Mouse (Mus musculus) embryonic facial prominence, embryonic 14.5 days (tissue): ENCODE data around the gene Etfb. TPM values are rescaled to one million over a fixed set of nuclear protein-coding genes. Genes with fewer than 3 reads are reported as not detected.

Experiments used
- ATAC-seq: fragments of 200-750 bp; cut with Nextera tagmentation; 2 replicates; pipeline ENCODE4 v1.8.0; 2017; ENCODE audit warnings: low read depth, moderate number of reproducible peaks, moderate TSS enrichment
- DNase-seq: peaks from one replicate; pipeline ENCODE4 v3.0.0-alpha.2; 2015; ENCODE audit warnings: low spot score
- H3K27ac ChIP-seq: fragments of 300-500 bp; sonication (generic); replicated peaks from 2 replicates; pipeline ENCODE4 v1.5.1; 2014; ENCODE audit warnings: low read depth, mild to moderate bottlenecking, low read length, moderate library complexity
- H3K27me3 ChIP-seq: fragments of 300-500 bp; sonication (generic); replicated peaks from 2 replicates; pipeline ENCODE4 v1.6.1; 2014; ENCODE audit warnings: low read length; ENCODE audit not compliant: control insufficient read depth, insufficient read depth
- H3K36me3 ChIP-seq: fragments of 300-500 bp; sonication (generic); 2 replicates; pipeline ENCODE4 v1.6.1; 2014; ENCODE audit warnings: low read length, mixed read lengths; ENCODE audit not compliant: control insufficient read depth, insufficient read depth
- H3K4me1 ChIP-seq: fragments of 300-500 bp; sonication (generic); 2 replicates; pipeline ENCODE4 v1.6.1; 2014; ENCODE audit warnings: antibody characterized with exemption, low read length; ENCODE audit not compliant: control insufficient read depth, insufficient read depth
- H3K4me2 ChIP-seq: fragments of 300-500 bp; sonication (generic); 2 replicates; pipeline ENCODE4 v1.6.1; 2014; ENCODE audit warnings: low read depth, mild to moderate bottlenecking, low read length, moderate library complexity, mixed read lengths
- H3K4me3 ChIP-seq: fragments of 300-500 bp; sonication (generic); 2 replicates; pipeline ENCODE4 v1.5.1; 2014; ENCODE audit warnings: low read depth, mild to moderate bottlenecking, low read length
- H3K9ac ChIP-seq: fragments of 300-500 bp; sonication (generic); 2 replicates; pipeline ENCODE4 v1.6.1; 2014; ENCODE audit warnings: low read depth, mild to moderate bottlenecking, low read length, moderate library complexity, mixed read lengths
- H3K9me3 ChIP-seq: fragments of 300-500 bp; sonication (generic); 2 replicates; pipeline ENCODE4 v1.6.1; 2016; ENCODE audit warnings: low read length; ENCODE audit not compliant: control insufficient read depth
- WGBS: fragments of 180-500 bp; shearing (Covaris S2); extraction: QIAGEN DNeasy Blood & Tissue Kit; methylation state at CpG from one replicate; pipeline ENCODE4 v1.1.7; 2014; 5-methylcytosine and 5-hydroxymethylcytosine counted together
- polyA plus RNA-seq: library from polyadenylated mRNA; unstranded; fragments of >200 nt; fragmentation: Nextera tagmentation; extraction: Ambion mirVana; gene quantifications from 2 replicates; pipeline ENCODE4 v1.2.1, GENCODE M21; 2014

Etfb gene
- polyA plus RNA-seq, 1 experiment from 2014 or later, result 298 TPM

DNA sequence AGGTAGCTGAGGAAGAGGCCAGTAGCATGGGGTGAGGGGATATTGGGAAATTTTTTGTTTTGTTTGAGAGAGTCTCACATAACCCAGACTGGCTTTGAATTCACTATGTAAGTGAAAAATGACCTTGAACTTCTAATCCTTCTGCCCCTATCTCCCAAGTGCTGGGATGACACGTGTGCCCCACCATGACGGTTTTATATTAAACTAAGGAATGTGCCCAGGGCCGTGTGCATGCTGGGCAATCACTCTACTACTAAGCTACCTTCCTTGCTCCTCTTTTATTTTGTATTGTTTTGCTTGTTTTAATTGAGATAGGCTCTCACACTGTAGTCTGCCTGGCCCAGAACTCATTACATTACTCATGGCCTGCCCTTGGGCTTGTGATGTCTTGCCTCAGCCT lies 2.8 kb upstream of the Etfb start:
- Histone ChIP-seq H3K4me1 (peaks cover 12% of the 10 kb centered on the region), H3K9ac (no peak overlapping the region), H3K36me3 (no peaks in the 10 kb centered on the region), H3K27me3 (no peaks in the 10 kb centered on the region), H3K4me2 (no peak overlapping the region), H3K4me3 (no peak overlapping the region), H3K27ac (no peak overlapping the region), H3K9me3 (no peaks in the 10 kb centered on the region)
- ATAC-seq (no peak), DNase-seq (no peak)
- WGBS, result 84% methylated on average over 3 of the region's 3 CpGs

DNA sequence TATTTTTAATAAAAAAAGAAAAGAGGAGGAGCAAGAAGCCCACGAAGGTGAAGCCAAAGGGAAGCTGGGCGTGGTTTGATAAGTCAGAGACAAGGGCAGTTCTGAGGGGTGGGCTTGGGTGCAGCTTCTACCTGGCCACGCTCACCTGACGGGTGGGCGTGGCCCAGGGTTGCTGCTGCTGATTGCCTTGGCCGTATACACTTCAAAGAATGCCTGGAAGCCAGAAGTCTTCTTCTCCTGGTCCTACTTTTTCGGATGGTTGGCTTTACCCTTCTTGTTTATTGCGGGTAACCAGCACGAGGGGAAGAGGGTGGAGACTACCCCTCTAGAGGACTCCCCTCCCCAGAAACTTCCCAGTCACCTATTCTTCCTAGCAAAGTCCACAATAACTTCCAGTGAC lies 1.2 kb upstream of the Etfb start:
- Histone ChIP-seq H3K9me3 (no peaks in the 10 kb centered on the region), H3K36me3 (no peaks in the 10 kb centered on the region), H3K27me3 (no peaks in the 10 kb centered on the region), H3K9ac (peak overlapping the region; percentile 65), H3K4me3 (peak overlapping the region; percentile 56), H3K27ac (peak overlapping the region; percentile 96), H3K4me2 (peak overlapping the region; percentile 76), H3K4me1 (peaks cover 12% of the 10 kb centered on the region)
- DNase-seq (peak; percentile 13), ATAC-seq (no peak)
- WGBS, result 16% methylated on average over 9 of the region's 9 CpGs

DNA sequence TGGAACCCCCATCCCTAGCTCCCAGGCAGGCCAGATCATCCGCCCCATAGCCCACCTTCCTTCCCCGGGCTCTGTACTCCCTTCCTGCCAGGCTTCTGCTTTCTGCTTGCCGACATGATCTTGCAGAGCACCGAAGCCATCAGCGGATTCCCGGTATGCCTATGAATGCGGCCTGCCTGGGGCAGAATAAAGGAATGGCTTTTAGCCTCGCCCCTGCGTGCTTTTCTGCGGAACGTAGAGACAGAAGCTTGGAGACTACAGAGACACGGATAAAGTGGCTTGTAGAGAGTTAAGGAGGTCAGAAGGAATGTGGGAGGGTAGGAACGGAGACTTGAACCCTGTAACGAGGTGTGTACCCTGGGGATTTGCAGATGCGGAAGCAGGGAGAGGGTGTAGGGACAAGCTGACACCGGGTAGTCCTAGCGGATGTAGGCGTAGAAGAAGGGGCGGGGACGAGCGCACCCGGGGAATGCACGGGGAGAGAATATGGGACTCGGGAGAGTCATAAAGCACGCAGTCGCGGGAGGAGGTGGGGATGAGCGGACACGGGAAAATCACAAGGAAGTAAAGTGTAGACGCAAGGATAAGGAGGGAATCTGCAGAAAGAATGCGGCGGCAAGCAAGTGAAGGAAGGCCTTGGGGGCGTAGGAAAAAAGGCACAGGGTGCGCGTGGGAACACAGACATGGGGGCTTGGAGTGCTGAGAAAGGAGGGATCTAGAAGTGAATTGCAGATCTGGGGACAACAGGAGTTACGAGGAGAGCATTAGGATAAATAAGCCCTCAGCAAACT lies 562 bp upstream of the Etfb start:
- peaks cover 12% of the 10 kb centered on the region for H3K4me1 ChIP-seq
- no peaks in the 10 kb centered on the region for H3K27me3 ChIP-seq
- DNase-seq (peak; percentile 87), ATAC-seq (peak; percentile 92)
- H3K9ac ChIP-seq, result peak overlapping the region; percentile 65
- peak overlapping the region; percentile 76 for H3K4me2 ChIP-seq
- peak overlapping the region; percentile 96 for H3K27ac ChIP-seq
- H3K4me3 ChIP-seq, result peak overlapping the region; percentile 56
- no peaks in the 10 kb centered on the region for H3K36me3 ChIP-seq
- no peaks in the 10 kb centered on the region for H3K9me3 ChIP-seq
- under 1% methylated on average over 36 of the region's 36 CpGs for WGBS

- no peak for ATAC-seq
- peaks cover 10% of the 10 kb centered on the region for H3K4me1 ChIP-seq
- H3K9me3 ChIP-seq, result no peaks in the 10 kb centered on the region
- H3K9ac ChIP-seq, result no peak overlapping the region
- H3K36me3 ChIP-seq, result peaks cover 7% of the 10 kb centered on the region
- no peak overlapping the region for H3K4me3 ChIP-seq
- no peak for DNase-seq
- no peaks in the 10 kb centered on the region for H3K27me3 ChIP-seq
- no peak overlapping the region for H3K4me2 ChIP-seq
- 89% methylated on average over 4 of the region's 4 CpGs for WGBS
- H3K27ac ChIP-seq, result no peak overlapping the region
Measured at GRCm38 (mm10) chr7:43447801-43448200, 3.9 kb downstream of the Etfb start.

GRCm38 (mm10) chr7:43448246-43448645 lies 4.4 kb downstream of the Etfb start:
- H3K9ac ChIP-seq, result no peak overlapping the region
- peaks cover 9% of the 10 kb centered on the region for H3K4me1 ChIP-seq

GRCm38 (mm10) chr7:43449811-43450210 lies 5.9 kb downstream of the Etfb start:
- H3K4me3 ChIP-seq, result no peak overlapping the region
- ATAC-seq (no peak), DNase-seq (no peak)
- no peak overlapping the region for H3K4me2 ChIP-seq
- H3K9ac ChIP-seq, result no peak overlapping the region
- peaks cover 27% of the 10 kb centered on the region for H3K36me3 ChIP-seq
- H3K27ac ChIP-seq, result no peak overlapping the region
- no peaks in the 10 kb centered on the region for H3K9me3 ChIP-seq
- WGBS, result 92% methylated on average over 2 of the region's 2 CpGs
- peaks cover 2% of the 10 kb centered on the region for H3K4me1 ChIP-seq
- no peaks in the 10 kb centered on the region for H3K27me3 ChIP-seq

More at GRCm38 (mm10) chr7:43448246-43448645, 4.4 kb downstream of the Etfb start:
- 88% methylated on average over 2 of the region's 3 CpGs for WGBS
- ATAC-seq, result no peak
- Histone ChIP-seq H3K27me3 (no peaks in the 10 kb centered on the region), H3K36me3 (peaks cover 11% of the 10 kb centered on the region), H3K9me3 (no peaks in the 10 kb centered on the region), H3K4me2 (no peak overlapping the region), H3K4me3 (no peak overlapping the region), H3K27ac (no peak overlapping the region)
- DNase-seq, result no peak

- Histone ChIP-seq H3K4me1 (no peaks in the 10 kb centered on the region), H3K9me3 (no peaks in the 10 kb centered on the region), H3K9ac (no peak overlapping the region), H3K4me2 (no peak overlapping the region), H3K27me3 (no peaks in the 10 kb centered on the region), H3K4me3 (no peak overlapping the region), H3K36me3 (peaks cover 45% of the 10 kb centered on the region), H3K27ac (no peak overlapping the region)
- no peak for ATAC-seq
- WGBS, result 94% methylated on average over 11 of the region's 11 CpGs
- no peak for DNase-seq
Measured at GRCm38 (mm10) chr7:43451726-43452125, 7.8 kb downstream of the Etfb start.

- no peaks in the 10 kb centered on the region for H3K4me1 ChIP-seq
- H3K27ac ChIP-seq, result no peak overlapping the region
- WGBS, result 41% methylated on average over 3 of the region's 4 CpGs
- H3K4me2 ChIP-seq, result no peak overlapping the region
- no peaks in the 10 kb centered on the region for H3K27me3 ChIP-seq
- no peak overlapping the region for H3K9ac ChIP-seq
- DNase-seq, result no peak
- H3K4me3 ChIP-seq, result no peak overlapping the region
- H3K36me3 ChIP-seq, result peaks cover 52% of the 10 kb centered on the region
- no peaks in the 10 kb centered on the region for H3K9me3 ChIP-seq
- no peak for ATAC-seq
Measured at GRCm38 (mm10) chr7:43452609-43453008, 8.7 kb downstream of the Etfb start.
